Mouse (Mus musculus) B cell, adult 2 months (primary cell): Measurements from ENCODE around the gene Plce1.

ENCODE experiments used
- DNase-seq, 2 experiments: peaks; one replicate each; pipeline ENCODE4 v3.0.0; 2022

Plce1 gene

DNA sequence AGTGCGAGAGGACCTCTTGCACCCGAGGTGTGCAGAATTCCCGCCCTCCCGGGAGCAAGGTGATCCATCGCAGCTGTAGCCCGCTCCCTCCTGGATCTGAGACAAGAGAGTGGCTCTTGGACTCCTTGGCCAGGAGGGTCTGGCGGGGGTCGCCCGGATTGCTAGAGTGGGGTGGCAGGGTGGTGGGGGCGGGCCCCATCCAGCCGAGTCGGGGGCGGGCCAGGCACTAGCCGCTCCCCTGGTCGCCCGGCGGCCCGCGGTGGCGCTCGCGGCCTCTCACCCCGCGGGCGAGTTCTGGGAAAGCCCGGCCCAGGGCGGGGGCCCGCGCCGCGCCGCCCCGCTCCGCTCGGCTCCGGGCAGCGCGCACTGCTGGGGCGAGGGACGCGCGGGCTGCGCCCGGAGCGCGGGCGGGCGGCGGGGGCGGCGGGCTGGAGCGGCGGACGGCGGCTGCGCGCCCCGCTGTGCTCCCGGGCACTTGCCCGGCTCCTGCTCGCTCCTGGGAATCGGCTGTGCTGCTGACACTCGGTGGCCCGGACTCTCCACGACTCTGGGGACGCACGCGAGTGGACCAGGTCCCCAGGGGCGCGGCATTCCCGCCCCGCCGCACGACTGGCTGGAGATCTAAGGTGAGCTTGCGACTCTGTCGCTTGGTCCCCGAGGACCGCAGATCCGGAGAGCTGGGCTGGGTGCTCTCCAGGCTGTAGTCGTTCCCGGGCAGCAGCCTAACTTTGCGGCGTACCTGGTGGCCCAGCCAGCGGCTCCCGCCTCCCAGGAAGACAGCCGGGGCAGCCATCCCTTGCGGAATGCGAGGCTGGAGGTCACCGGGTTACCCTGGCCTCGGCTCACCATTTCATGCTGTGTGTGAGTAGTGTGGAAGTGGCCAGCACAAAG is at the start of gene Plce1:
Gene Plce1 (plus strand): TSS at position 379 of the 891 bp plus-strand sequence.
- DNase-seq, result no peak

DNA sequence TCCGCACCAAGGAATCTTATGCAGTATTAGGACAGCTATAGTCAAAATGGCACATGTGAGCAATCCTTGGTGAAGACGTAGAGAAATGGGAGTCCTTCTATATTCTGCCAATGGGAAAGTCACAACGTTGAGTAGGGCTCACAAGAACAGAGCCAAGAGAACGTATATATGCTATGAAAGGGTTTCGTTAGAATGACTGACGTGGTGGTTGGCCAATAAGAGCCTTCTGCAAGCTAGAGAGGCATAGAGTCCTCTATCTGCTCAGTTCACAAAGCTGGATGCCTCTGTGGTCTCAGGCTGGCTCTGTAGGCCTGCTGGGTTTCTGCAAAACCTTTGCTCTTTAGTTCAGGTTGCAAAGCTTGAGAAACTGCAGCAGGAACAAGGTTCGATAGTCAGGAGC is 49.6 kb upstream of the Plce1 start:
- DNase-seq, result no peak

GRCm38 (mm10) chr19:38432021-38432420 is 48.9 kb upstream of the Plce1 start:
- DNase-seq, result no peak

- no peak for DNase-seq
Measured at GRCm38 (mm10) chr19:38433381-38433780, 47.5 kb upstream of the Plce1 start.

DNA sequence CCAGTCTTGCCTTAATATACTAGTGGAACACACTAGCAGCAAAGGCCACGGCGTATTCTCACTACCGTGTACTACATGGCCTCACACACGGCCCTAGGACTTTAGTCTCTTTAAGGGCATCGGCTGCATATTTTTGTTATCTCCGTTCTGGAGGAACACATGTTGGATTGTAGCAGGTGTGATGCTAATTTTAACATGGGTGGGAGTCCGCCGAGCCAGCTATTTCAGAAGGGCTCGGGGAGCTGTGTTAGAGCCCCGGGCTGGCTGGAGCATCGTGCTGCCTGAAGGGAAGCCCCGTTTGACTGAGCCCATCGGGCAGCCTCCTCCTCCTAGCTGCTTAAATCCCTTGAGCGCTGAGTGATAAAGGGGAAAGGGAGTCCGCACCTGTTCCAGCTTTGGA is 45.7 kb upstream of the Plce1 start:
- DNase-seq, result no peak

DNA sequence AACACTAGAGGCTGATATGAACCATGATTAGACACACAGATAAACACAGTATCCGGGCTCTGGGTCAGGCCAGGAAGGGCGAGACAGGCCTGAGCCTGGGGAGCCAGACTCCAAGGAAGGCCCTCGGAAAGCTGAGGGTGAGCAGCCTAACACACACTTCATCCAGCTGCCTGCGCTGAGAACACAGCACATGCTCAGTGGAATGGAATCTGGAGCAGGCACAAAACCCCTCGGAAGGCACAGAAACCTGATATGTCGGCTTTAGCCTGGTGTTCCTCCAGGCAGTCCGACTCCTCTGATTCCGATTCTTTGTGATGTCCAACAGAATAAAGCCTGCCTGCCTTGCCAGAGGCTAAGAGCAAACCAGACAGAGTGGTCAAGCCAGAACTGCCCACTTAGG is 39.0 kb upstream of the Plce1 start:
- no peak for DNase-seq

- DNase-seq, result no peak
Measured at GRCm38 (mm10) chr19:38445758-38446157, 35.2 kb upstream of the Plce1 start.

GRCm38 (mm10) chr19:38455228-38455627 is 25.7 kb upstream of the Plce1 start:
- DNase-seq, result no peak

GRCm38 (mm10) chr19:38458996-38459395 is 21.9 kb upstream of the Plce1 start:
- DNase-seq, result no peak

- no peak for DNase-seq
Measured at GRCm38 (mm10) chr19:38460696-38461095, 20.2 kb upstream of the Plce1 start.

GRCm38 (mm10) chr19:38470257-38470893 is 10.5 kb upstream of the Plce1 start:
- DNase-seq, result no peak

DNA sequence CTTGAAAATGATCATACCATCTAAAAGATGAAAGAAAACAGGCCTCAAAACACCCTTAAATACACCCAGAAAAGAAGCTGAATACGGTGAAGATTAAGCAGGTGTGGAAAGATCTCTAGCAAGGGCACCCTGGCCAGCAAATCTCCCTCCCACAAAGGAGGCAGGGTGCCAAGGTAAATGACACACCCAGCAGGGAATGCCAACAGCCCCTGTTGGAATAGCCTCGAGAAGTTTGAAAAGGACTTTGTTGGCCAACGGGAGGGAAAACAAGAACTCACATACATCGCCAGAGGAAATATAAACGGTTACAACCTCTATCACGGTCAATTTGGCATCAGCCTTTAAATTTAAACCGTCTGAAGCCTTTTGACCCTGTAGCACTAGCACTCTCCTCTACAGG is 5.5 kb upstream of the Plce1 start:
- no peak for DNase-seq

- no peak for DNase-seq
Measured at GRCm38 (mm10) chr19:38478286-38478685, 2.6 kb upstream of the Plce1 start.

- no peak for DNase-seq
Measured at GRCm38 (mm10) chr19:38478948-38479347, 2.0 kb upstream of the Plce1 start.

DNA sequence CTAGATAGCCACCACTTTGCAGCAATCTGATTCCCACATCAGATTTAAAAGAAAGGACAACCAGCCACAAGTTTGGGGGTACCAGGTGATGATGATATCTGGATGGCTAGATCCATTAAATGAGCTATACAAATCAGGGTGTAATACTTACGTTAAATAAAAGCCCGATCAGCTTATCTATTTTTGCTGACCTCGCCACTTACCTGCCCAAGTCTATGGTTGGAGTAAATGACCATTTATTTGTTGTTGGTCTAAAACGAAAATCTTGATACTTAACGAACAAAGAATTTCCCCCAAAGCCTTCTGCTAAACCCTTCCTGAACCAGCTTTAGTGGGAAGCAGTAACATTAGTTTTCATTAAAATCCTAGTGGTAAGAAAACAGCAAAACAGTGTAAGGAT is 1.4 kb upstream of the Plce1 start:
- no peak for DNase-seq

DNA sequence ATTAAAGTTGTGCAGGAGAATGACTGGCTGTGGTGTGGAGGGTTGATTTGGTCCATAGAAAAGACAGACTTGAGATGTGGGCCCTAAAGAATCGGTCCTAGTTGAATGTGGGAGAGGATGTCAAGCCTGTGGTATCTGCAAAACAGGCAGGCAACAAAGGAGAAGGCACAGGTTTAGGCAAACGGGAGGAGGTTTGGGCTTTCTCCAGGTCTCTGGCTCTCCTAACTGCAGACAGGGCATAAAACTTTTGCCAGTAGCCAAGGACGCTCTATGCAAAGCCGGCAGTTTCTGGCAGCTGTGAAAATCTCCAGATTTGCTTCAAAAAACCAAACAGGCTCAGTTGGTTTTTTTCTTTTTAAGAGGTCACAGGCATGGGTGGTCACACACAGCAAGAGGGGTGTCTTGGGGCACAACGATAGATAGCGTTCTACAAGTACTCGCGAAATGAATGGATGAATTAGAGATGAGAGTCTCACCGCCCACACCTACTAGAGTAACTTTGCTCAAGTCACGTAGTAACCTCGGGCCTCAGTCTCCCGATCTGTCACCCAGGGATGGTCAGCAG is 671 bp upstream of the Plce1 start:
- DNase-seq, result no peak

DNA sequence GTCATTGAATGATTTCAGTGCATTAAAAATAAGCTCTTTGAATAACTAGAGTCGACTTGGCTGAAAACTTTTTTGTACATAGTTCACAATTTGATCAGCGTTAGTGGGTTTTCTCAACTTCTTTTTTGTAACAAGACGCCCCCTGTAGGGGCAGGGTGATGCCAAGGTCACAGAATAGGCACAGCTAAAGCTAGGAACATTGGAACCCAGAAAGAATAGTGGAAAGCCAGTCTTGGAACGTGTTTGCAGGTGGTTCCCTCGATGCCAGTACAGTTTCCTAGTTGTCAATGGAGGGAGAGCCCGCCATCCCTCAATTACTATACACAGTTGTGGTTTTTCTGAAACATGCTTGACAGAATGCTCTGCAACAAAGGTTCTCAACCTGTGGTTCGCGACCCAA is 997 bp downstream of the Plce1 start:
- DNase-seq, result no peak

DNA sequence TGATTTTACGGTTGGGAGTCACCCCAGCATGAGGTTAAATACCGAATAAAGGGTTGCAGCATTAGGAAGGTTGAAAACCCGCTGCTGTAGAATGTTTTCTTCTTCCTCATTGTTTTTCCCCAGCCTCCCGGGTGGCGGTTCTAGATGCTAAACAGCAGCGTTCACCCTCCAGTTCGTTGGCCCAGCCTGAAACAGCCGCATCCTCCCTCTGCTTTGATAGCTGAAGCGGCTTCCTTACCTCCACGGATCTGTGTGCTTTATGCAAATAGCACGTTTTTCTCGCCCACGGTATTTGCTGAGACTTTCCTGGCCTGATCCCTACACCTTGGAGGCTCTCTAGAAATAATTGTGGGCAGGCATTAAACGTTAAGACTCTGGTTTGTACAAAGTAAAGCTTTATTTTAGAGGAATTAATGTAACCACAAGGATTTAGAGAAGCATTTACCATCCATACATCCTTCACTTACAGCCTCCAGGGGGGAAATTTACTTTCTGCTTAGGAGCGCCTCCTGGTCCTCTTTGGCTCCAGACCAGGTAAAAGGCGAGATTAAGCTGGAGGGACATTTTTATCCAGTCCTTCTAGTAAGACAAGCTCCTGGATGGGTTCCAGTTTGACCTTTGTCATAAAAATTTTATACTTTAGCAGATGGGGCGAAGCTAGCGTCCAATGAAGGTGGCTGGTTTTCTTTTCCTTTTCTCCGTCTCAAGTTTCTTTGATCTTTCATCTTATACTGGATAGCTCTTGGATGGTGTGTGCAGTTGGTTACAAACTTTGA is 1.7 kb downstream of the Plce1 start:
- DNase-seq, result no peak

DNA sequence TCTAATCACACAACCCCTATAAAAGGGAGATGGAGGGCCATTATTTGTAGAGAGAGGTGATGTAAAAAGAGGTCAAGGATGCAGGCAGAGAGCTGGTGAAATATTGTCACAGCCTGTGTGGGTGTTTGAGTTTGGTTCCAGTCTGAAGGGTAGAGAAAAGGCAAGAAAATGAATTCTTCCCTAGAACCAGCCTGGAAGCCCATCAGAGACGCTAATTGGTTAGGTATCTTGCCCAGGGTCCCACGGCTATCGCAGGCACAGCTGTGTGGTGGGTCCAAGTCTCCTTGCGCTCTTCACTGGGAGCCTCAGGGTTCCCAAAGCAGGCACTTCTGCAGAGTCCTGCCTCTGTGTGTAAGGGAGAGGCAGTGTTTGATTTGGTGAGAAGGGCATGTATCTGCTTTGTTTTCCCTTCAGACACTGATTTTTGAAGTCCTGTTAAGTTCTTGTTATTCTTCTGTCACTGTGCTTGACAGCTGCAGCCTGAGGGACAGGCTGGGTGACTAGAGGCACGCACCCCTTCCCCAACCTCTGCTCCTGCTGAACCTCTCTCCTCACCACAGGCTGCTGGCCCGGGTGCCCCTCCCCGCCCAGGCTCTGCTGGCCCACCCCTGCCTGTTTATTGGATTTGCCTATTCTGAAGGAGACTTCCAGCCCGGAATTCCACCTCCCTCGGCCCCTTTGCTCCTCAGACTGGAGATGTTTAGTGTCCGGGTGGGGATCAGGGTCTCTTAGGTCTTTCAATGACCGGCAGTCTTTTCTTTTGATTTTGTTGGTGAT is 5.1 kb downstream of the Plce1 start:
- DNase-seq, result no peak

DNA sequence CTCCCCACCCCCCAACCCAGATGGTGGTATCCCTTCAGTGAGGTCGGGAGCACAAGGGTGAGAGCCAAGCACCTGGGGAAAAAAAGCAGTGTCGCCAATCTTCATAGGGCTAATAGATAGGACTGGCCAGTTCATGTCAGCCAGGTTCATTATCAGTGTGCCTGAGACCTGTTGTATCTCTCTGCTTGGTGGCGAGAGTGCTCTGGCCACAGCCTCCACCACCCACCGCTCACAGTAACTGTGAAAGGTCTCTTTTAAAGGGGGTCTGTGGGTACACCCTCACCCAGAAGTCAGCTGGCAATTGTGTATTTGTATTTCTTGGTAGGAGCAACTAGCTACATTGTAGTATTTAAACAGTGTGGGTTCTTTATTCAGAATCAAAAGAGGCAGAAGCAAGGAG is 6.6 kb downstream of the Plce1 start:
- DNase-seq, result no peak

- DNase-seq, result no peak
Measured at GRCm38 (mm10) chr19:38488103-38488912, 7.4 kb downstream of the Plce1 start.

GRCm38 (mm10) chr19:38498233-38498632 is 17.3 kb downstream of the Plce1 start:
- no peak for DNase-seq
